Mouse (Mus musculus): ENCODE data around the gene Kif3c. TPM values are rescaled to one million over a fixed set of nuclear protein-coding genes. Genes with fewer than 3 reads are reported as not detected.

The Kif3c gene
- polyA plus RNA-seq, 1 experiment from 2014 or later, result 14.1 TPM

DNA sequence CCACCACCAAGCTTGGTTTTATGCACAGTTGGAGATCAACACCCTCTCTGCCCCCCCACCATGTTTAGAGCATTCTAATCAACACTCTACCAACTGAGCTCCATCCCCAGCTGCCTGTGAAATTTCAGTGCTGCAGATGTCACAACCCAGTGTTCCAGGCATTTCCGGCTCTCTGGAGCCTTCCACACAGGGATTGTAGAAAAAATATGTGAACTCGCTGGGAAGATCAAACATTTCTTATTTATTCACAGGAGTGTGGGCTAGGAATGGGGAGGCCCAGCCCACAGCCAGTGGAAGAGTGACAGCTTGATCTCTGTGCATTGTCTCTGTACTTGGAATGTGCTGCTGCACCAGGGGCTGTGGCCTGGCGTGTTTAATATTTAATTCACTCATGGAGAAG lies 3.8 kb downstream of the Kif3c start:
- H3K27ac ChIP-seq (ENCODE audit: low read depth), result peak overlapping the region; percentile 37; the same call in 1 of the 2 replicates
- peak overlapping the region; percentile 17; the same call in 1 of the 2 replicates for H3K4me3 ChIP-seq (ENCODE audit: low read depth, low read length)
- TF ChIP-seq CTCF (IDR thresholded peaks at IDR 0.05; ENCODE audit: low read depth), result no peak
- peaks cover 11% of the 10 kb centered on the region for H3K36me3 ChIP-seq (ENCODE audit: insufficient read depth)
- no peak for ATAC-seq (ENCODE audit: insufficient read depth)
- peak; percentile 47 for DNase-seq
- no peaks in the 10 kb centered on the region for H3K27me3 ChIP-seq (ENCODE audit: insufficient read depth, low read length)
- H3K9me3 ChIP-seq (ENCODE audit: low read depth, low read length), result 0 out of 2 replicates have a peak, but pooled peaks cover 9% of the 10 kb centered on the region
- H3K9ac ChIP-seq, result 0 out of 2 replicates have a peak overlapping the region, but pooled peaks have one; percentile 26
- peaks cover 5% of the 10 kb centered on the region for H3K4me1 ChIP-seq (ENCODE audit: insufficient read depth)
- 19% methylated on average over 3 of the region's 3 CpGs for WGBS
- H3K4me2 ChIP-seq, result peak overlapping the region; percentile 51

- Histone ChIP-seq H3K27ac (ENCODE audit: low read depth) (no peak overlapping the region), H3K9me3 (ENCODE audit: low read depth, low read length) (0 out of 2 replicates have a peak, but pooled peaks cover 9% of the 10 kb centered on the region), H3K4me2 (peak overlapping the region; percentile 37; the same call in 1 of the 2 replicates), H3K36me3 (ENCODE audit: insufficient read depth) (peaks cover 16% of the 10 kb centered on the region), H3K9ac (no peak overlapping the region), H3K4me3 (ENCODE audit: low read depth, low read length) (no peak overlapping the region), H3K4me1 (ENCODE audit: insufficient read depth) (peaks cover 3% of the 10 kb centered on the region), H3K27me3 (ENCODE audit: insufficient read depth, low read length) (no peaks in the 10 kb centered on the region)
- no peak for ATAC-seq (ENCODE audit: insufficient read depth)
- 21% methylated on average over 11 of the region's 11 CpGs for WGBS
- DNase-seq, result no peak
- no peak for TF ChIP-seq CTCF (IDR thresholded peaks at IDR 0.05; ENCODE audit: low read depth)
These were observed 6.3 kb downstream of the Kif3c start for GRCm38 (mm10) chr12:3370979-3371925.

GRCm38 (mm10) chr12:3371991-3372390 lies 7.1 kb downstream of the Kif3c start:
- no peak for ATAC-seq (ENCODE audit: insufficient read depth)
- 0 out of 2 replicates have a peak, but pooled peaks cover 4% of the 10 kb centered on the region for H3K9me3 ChIP-seq (ENCODE audit: low read depth, low read length)
- H3K9ac ChIP-seq, result no peak overlapping the region
- no peaks in the 10 kb centered on the region for H3K4me1 ChIP-seq (ENCODE audit: insufficient read depth)
- no peaks in the 10 kb centered on the region for H3K27me3 ChIP-seq (ENCODE audit: insufficient read depth, low read length)
- 53% methylated on average over 3 of the region's 3 CpGs for WGBS
- H3K4me3 ChIP-seq (ENCODE audit: low read depth, low read length), result no peak overlapping the region
- H3K27ac ChIP-seq (ENCODE audit: low read depth), result no peak overlapping the region
- TF ChIP-seq CTCF (IDR thresholded peaks at IDR 0.05; ENCODE audit: low read depth), result no peak
- peaks cover 13% of the 10 kb centered on the region for H3K36me3 ChIP-seq (ENCODE audit: insufficient read depth)
- DNase-seq, result no peak
- no peak overlapping the region for H3K4me2 ChIP-seq

DNA sequence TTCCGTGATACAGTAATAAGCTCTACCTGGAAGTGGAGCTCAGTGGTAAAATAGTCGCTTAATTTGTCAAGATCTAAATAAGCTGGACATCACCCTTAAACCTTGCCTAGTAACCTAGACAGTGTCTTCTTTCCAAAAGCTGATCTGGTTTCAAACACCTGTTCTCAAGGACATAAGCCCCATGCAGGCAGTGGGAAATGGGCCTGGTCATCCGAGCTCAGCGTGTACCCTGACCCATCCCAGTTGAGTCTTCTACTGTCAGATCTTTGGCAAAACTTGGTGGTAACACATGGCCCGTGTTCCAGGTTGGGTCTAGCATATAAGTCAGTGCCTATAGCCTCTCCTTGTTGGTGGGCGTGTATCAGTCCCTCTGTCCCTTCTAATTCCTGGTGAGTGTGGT lies 8.6 kb downstream of the Kif3c start:
- H3K4me2 ChIP-seq, result no peak overlapping the region
- ATAC-seq (ENCODE audit: insufficient read depth) (no peak), DNase-seq (no peak)
- H3K9ac ChIP-seq, result no peak overlapping the region
- H3K4me3 ChIP-seq (ENCODE audit: low read depth, low read length), result no peak overlapping the region
- H3K27ac ChIP-seq (ENCODE audit: low read depth), result no peak overlapping the region
- no peaks in the 10 kb centered on the region for H3K27me3 ChIP-seq (ENCODE audit: insufficient read depth, low read length)
- H3K36me3 ChIP-seq (ENCODE audit: insufficient read depth), result 0 out of 2 replicates have a peak, but pooled peaks cover 5% of the 10 kb centered on the region
- TF ChIP-seq CTCF (IDR thresholded peaks at IDR 0.05; ENCODE audit: low read depth), result no peak
- H3K9me3 ChIP-seq (ENCODE audit: low read depth, low read length), result no peaks in the 10 kb centered on the region
- H3K4me1 ChIP-seq (ENCODE audit: insufficient read depth), result no peaks in the 10 kb centered on the region
- 88% methylated on average over 6 of the region's 6 CpGs for WGBS

DNA sequence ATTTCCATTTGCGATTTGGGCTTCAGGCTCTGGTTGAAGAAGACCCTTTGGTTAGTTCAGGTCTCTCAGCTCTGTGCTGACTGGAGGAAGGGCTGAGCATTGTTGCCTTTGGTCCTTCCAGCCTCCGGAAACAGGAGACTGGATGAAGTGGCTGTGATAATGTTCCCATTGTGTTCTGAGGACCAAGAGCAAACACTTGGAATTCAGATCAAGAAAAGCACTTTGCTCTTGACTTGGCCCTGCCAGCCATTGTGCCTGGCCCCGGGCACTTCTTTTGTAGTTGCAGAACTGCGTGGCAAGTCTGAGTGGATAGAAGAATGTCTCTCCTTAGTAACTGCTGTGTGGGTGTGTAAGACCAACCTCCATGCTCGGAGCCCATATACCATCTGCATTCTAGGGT lies 9.6 kb downstream of the Kif3c start:
- Histone ChIP-seq H3K4me1 (ENCODE audit: insufficient read depth) (no peaks in the 10 kb centered on the region), H3K9me3 (ENCODE audit: low read depth, low read length) (no peaks in the 10 kb centered on the region), H3K36me3 (ENCODE audit: insufficient read depth) (peaks cover 6% of the 10 kb centered on the region; the same call in 1 of the 2 replicates), H3K27ac (ENCODE audit: low read depth) (no peak overlapping the region), H3K27me3 (ENCODE audit: insufficient read depth, low read length) (no peaks in the 10 kb centered on the region), H3K9ac (no peak overlapping the region), H3K4me3 (ENCODE audit: low read depth, low read length) (no peak overlapping the region), H3K4me2 (no peak overlapping the region)
- DNase-seq (peak; percentile 57), ATAC-seq (ENCODE audit: insufficient read depth) (peak; percentile 61; the same call in 1 of the 2 replicates)
- 64% methylated on average over 5 of the region's 5 CpGs for WGBS
- no peak for TF ChIP-seq CTCF (IDR thresholded peaks at IDR 0.05; ENCODE audit: low read depth)

DNA sequence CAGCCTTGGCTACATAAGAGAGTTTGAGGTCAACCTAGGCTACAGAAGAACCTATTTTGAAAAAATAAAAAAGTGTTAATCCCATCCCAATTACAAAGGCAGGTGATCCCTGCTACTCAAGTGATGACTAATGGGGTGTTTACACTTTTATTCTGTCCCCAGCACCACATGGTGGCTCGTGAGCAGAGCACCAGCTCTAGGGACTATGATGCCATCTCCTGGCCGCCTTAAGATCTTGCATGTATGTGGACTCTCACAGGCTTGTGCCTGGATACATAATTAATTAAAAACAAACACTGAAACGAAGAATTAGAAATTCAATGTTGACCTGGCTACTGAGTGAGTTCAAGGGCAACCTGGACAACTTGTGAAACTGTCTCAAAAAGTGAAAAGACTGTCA lies 12.3 kb downstream of the Kif3c start:
- peak; percentile 25; the same call in 1 of the 2 replicates for TF ChIP-seq CTCF (IDR thresholded peaks at IDR 0.05; ENCODE audit: low read depth)
- 20% methylated on average over 3 of the region's 3 CpGs for WGBS
- H3K36me3 ChIP-seq (ENCODE audit: insufficient read depth), result peaks cover 18% of the 10 kb centered on the region; the same call in 1 of the 2 replicates

GRCm38 (mm10) chr12:3377755-3378154 lies 12.8 kb downstream of the Kif3c start:
- Histone ChIP-seq H3K9ac (no peak overlapping the region), H3K27ac (ENCODE audit: low read depth) (no peak overlapping the region), H3K4me3 (ENCODE audit: low read depth, low read length) (no peak overlapping the region), H3K4me1 (ENCODE audit: insufficient read depth) (no peaks in the 10 kb centered on the region), H3K9me3 (ENCODE audit: low read depth, low read length) (no peaks in the 10 kb centered on the region), H3K27me3 (ENCODE audit: insufficient read depth, low read length) (no peaks in the 10 kb centered on the region), H3K36me3 (ENCODE audit: insufficient read depth) (peaks cover 18% of the 10 kb centered on the region; the same call in 1 of the 2 replicates), H3K4me2 (no peak overlapping the region)
- 80% methylated on average over 5 of the region's 5 CpGs for WGBS
- ATAC-seq (ENCODE audit: insufficient read depth) (no peak), DNase-seq (no peak)
- no peak for TF ChIP-seq CTCF (IDR thresholded peaks at IDR 0.05; ENCODE audit: low read depth)

More for the DNA sequence above, 12.3 kb downstream of the Kif3c start:
- H3K4me1 ChIP-seq (ENCODE audit: insufficient read depth), result no peaks in the 10 kb centered on the region
- DNase-seq (peak; percentile 31), ATAC-seq (ENCODE audit: insufficient read depth) (no peak)
- H3K27me3 ChIP-seq (ENCODE audit: insufficient read depth, low read length), result no peaks in the 10 kb centered on the region
- H3K27ac ChIP-seq (ENCODE audit: low read depth), result no peak overlapping the region
- no peak overlapping the region for H3K4me3 ChIP-seq (ENCODE audit: low read depth, low read length)
- H3K9me3 ChIP-seq (ENCODE audit: low read depth, low read length), result no peaks in the 10 kb centered on the region
- no peak overlapping the region for H3K4me2 ChIP-seq
- no peak overlapping the region for H3K9ac ChIP-seq
